ENCODE assay signal across 26 mouse cellular contexts in the genomic region with DNA sequence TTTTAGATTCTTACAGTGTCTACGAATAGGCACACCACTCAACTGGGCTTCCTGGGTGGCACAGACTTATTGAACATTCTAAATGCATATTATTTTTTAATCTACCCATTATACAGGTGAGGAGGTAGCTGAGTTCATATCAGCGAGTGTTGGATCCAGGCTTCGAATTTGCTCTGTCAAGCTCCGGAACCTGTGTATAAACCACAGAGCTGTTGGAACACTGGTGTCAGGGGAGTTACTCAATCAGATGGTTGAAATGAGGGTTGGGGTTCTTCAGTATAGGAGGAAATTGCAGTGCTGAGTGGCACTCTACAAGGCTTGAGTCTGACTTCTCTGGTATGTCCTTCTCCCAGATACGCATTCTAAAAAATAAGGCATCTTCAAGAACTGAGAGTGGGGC.
A peak's percentile ranks its signal among the peaks of the same experiment; 100 is the strongest.
DNase-seq lines count a peak whose midpoint lies in the region; ATAC-seq lines count a peak whose summit lies in the region.
"Had no signal": no experiment of that assay in that cellular context is flagged by ENCODE, and none has a peak within 500 bp of the region (broad histone marks: within the 10 kb centered on the region; RNA-seq: fewer than 3 reads in every experiment).

No protein-coding gene starts in this region.

- DNase-seq in 416B (ENCODE audit: low read depth), result peak; percentile 29
- no peak for DNase-seq in adrenal gland, postnatal 10 days
- DNase-seq in embryonic facial prominence, embryonic 10.5 days (ENCODE audit: low spot score), result no peak
- DNase-seq: adrenal gland, postnatal 14 days; cerebellum, adult 18-20 months; cerebellum, adult 9-10 months; cerebellum, postnatal 14 days; gastrocnemius, postnatal 10 days; gastrocnemius, postnatal 36 days; heart, adult 18-20 months; heart, postnatal 10 days; heart, postnatal 4 days; kidney, adult 2 months had no signal

- 91% methylated on average over 5 of the region's 5 CpGs for WGBS in embryonic facial prominence, embryonic 10.5 days

- no peaks in the 10 kb centered on the region for H3K36me3 ChIP-seq in embryonic facial prominence, embryonic 10.5 days (replicated peaks)
- H3K36me3 ChIP-seq: embryonic facial prominence, embryonic 13.5 days; forebrain, embryonic 10.5 days; heart, embryonic 12.5 days; heart, embryonic 15.5 days; hindbrain, embryonic 12.5 days; hindbrain, embryonic 15.5 days had no signal

- H3K4me3 ChIP-seq in embryonic facial prominence, embryonic 10.5 days, result no peak overlapping the region
- H3K4me3 ChIP-seq: embryonic facial prominence, embryonic 13.5 days; forebrain, embryonic 10.5 days; forebrain, embryonic 13.5 days; heart, embryonic 12.5 days; heart, embryonic 15.5 days; hindbrain, embryonic 12.5 days; hindbrain, embryonic 15.5 days had no signal

- peaks cover 1% of the 10 kb centered on the region; the same call in 1 of the 2 replicates for H3K4me1 ChIP-seq in embryonic facial prominence, embryonic 10.5 days
- H3K4me1 ChIP-seq: embryonic facial prominence, embryonic 13.5 days; heart, embryonic 12.5 days; heart, embryonic 15.5 days; hindbrain, embryonic 12.5 days had no signal

- no peaks in the 10 kb centered on the region for H3K9me3 ChIP-seq in embryonic facial prominence, embryonic 10.5 days
- H3K9me3 ChIP-seq: embryonic facial prominence, embryonic 13.5 days; forebrain, embryonic 10.5 days; forebrain, embryonic 13.5 days; heart, embryonic 12.5 days; heart, embryonic 15.5 days; hindbrain, embryonic 12.5 days; hindbrain, embryonic 15.5 days had no signal

- ATAC-seq in common myeloid progenitor, adult 5-6 weeks (replicated peaks; ENCODE audit: low read depth, poor library complexity, severe bottlenecking), result peak; percentile 85
- ATAC-seq in megakaryocyte, adult 5-6 weeks (ENCODE audit: poor library complexity, severe bottlenecking), result peak; percentile 91
- ATAC-seq in activated CD4-positive, CD25-positive, alpha-beta regulatory T cell, adult 4 months, result no peak
- ATAC-seq: CD4-positive, CD25-positive, alpha-beta regulatory T cell, adult 4 months; forebrain, embryonic 13.5 days; forebrain, embryonic 16.5 days; intestine, postnatal 0 days had no signal

- no peak overlapping the region for H3K27ac ChIP-seq in embryonic facial prominence, embryonic 10.5 days (replicated peaks)
- H3K27ac ChIP-seq: embryonic facial prominence, embryonic 13.5 days; forebrain, embryonic 10.5 days; forebrain, embryonic 13.5 days; heart, embryonic 15.5 days; hindbrain, embryonic 12.5 days; hindbrain, embryonic 15.5 days had no signal

- H3K27me3 ChIP-seq in embryonic facial prominence, embryonic 10.5 days (replicated peaks; ENCODE audit: low read depth, poor library complexity, severe bottlenecking), result 0 out of 2 replicates have a peak, but pooled peaks cover 3% of the 10 kb centered on the region
- H3K27me3 ChIP-seq: forebrain, embryonic 13.5 days; heart, embryonic 15.5 days; hindbrain, embryonic 12.5 days had no signal
